Mouse (Mus musculus): ENCODE data around the gene Gja6. TPM values are rescaled to one million over a fixed set of nuclear protein-coding genes. Genes with fewer than 3 reads are reported as not detected.
A peak's percentile ranks its signal among the peaks of the same experiment; 100 is the strongest.

Gja6 gene
- polyA plus RNA-seq, 1 experiment from 2014 or later, result 0.14 TPM

DNA sequence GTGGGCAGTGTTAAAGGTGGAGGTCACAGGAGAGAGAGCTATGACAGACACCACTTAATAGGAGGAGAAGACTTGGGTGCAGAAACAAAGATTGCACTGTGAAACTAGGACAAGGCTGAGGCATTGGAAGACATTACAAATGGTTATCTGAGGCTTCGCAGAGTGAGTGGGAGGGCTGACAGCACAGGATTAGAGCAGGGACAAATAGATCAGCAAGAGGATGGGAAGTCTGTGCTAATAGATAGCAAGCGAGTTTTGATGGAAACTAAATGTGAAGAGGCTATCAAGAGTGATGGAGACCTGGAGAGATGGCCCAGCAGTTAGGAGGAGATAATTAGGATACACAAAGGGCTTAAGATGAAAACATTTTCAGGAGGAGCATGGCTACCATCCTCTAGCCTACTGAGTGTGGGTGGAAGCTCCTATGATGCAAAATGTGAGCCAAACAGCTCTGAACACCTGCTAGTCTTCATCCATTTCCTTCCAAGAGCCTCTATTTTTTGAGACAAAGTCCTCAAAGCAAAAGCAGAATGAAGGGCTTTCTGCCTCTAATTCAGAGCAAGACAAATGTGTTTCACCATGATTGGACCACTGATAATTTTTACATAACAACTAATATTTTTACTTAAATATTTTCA, 1.7 kb downstream of the Gja6 start:
- no peak overlapping the region for H3K27ac ChIP-seq (ENCODE audit: low read depth, low read length)
- no peak for DNase-seq (ENCODE audit: low spot score)
- H3K9ac ChIP-seq (ENCODE audit: low read length), result no peak overlapping the region
- H3K4me1 ChIP-seq (ENCODE audit: control insufficient read depth, insufficient read depth, low read length), result no peaks in the 10 kb centered on the region
- WGBS, result 72% methylated on average over 2 of the region's 2 CpGs
- H3K4me2 ChIP-seq (ENCODE audit: low read length), result no peak overlapping the region
- H3K9me3 ChIP-seq (replicated peaks; ENCODE audit: control insufficient read depth, low read length), result no peaks in the 10 kb centered on the region
- H3K27me3 ChIP-seq (replicated peaks; ENCODE audit: control insufficient read depth, insufficient read depth, low read length), result no peaks in the 10 kb centered on the region
- no peak for ATAC-seq
- no peaks in the 10 kb centered on the region for H3K36me3 ChIP-seq (ENCODE audit: control insufficient read depth, insufficient read depth, low read length)
- no peak overlapping the region for H3K4me3 ChIP-seq (ENCODE audit: low read depth, low read length)

DNA sequence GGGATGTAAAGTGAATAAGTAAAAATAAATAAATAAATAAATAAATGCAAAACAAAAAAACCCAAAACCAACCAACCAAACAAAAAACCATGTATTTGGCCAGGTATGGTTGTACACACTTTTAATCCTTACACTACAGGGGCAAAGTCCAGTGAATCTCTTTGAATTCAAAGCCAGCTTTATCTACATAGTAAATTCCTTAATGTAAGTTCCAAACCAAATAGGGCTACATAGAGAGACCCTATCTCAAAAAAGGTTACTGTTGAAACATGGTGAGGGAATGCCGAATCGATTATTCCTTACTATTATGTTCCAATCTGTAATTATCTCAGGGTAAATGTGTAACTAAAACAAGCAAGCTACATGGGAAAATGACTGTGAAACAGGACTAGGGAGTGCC, 5.7 kb downstream of the Gja6 start:
- Histone ChIP-seq H3K27ac (ENCODE audit: low read depth, low read length) (no peak overlapping the region), H3K9me3 (replicated peaks; ENCODE audit: control insufficient read depth, low read length) (no peaks in the 10 kb centered on the region), H3K27me3 (replicated peaks; ENCODE audit: control insufficient read depth, insufficient read depth, low read length) (no peaks in the 10 kb centered on the region), H3K4me2 (ENCODE audit: low read length) (no peak overlapping the region), H3K4me1 (ENCODE audit: control insufficient read depth, insufficient read depth, low read length) (no peaks in the 10 kb centered on the region), H3K9ac (ENCODE audit: low read length) (no peak overlapping the region), H3K4me3 (ENCODE audit: low read depth, low read length) (no peak overlapping the region), H3K36me3 (ENCODE audit: control insufficient read depth, insufficient read depth, low read length) (no peaks in the 10 kb centered on the region)
- ATAC-seq, result no peak
- 93% methylated on average over 2 of the region's 2 CpGs for WGBS
- DNase-seq (ENCODE audit: low spot score), result no peak

DNA sequence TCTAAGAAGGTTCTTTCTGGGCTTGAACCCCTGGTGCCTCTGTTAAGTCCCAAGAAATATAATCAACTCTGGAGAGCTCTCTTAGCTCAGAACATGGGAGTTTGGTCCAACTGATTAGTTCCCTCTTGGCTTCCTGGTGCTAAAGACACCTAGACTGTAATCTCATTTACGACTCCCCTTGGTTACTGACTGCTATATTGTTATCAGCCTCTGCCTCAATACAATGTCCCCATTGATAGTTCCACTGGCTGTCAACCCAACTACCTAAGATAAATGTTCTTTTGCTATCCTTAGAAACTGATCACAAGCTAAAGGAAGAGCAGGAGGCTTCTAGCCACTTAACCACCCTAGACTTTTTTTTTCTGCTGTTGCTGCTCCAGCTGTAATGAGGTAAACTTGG, 14.8 kb downstream of the Gja6 start:
- ATAC-seq (no peak), DNase-seq (ENCODE audit: low spot score) (no peak)
- Histone ChIP-seq H3K27me3 (replicated peaks; ENCODE audit: control insufficient read depth, insufficient read depth, low read length) (no peaks in the 10 kb centered on the region), H3K4me3 (ENCODE audit: low read depth, low read length) (no peak overlapping the region), H3K4me2 (ENCODE audit: low read length) (no peak overlapping the region), H3K36me3 (ENCODE audit: control insufficient read depth, insufficient read depth, low read length) (no peaks in the 10 kb centered on the region), H3K9ac (ENCODE audit: low read length) (no peak overlapping the region), H3K27ac (ENCODE audit: low read depth, low read length) (no peak overlapping the region), H3K9me3 (replicated peaks; ENCODE audit: control insufficient read depth, low read length) (no peaks in the 10 kb centered on the region), H3K4me1 (ENCODE audit: control insufficient read depth, insufficient read depth, low read length) (no peaks in the 10 kb centered on the region)
- 53% methylated on average over 1 of the region's 1 CpGs for WGBS

GRCm38 (mm10) chrX:160886301-160886700, 20.6 kb downstream of the Gja6 start:
- Histone ChIP-seq H3K4me1 (ENCODE audit: control insufficient read depth, insufficient read depth, low read length) (no peaks in the 10 kb centered on the region), H3K4me2 (ENCODE audit: low read length) (no peak overlapping the region), H3K9ac (ENCODE audit: low read length) (no peak overlapping the region), H3K9me3 (replicated peaks; ENCODE audit: control insufficient read depth, low read length) (no peaks in the 10 kb centered on the region), H3K4me3 (ENCODE audit: low read depth, low read length) (no peak overlapping the region), H3K27ac (ENCODE audit: low read depth, low read length) (no peak overlapping the region), H3K36me3 (ENCODE audit: control insufficient read depth, insufficient read depth, low read length) (no peaks in the 10 kb centered on the region), H3K27me3 (replicated peaks; ENCODE audit: control insufficient read depth, insufficient read depth, low read length) (no peaks in the 10 kb centered on the region)
- WGBS, result 51% methylated on average over 2 of the region's 2 CpGs
- peak; percentile 52 for DNase-seq (ENCODE audit: low spot score)
- no peak for ATAC-seq

DNA sequence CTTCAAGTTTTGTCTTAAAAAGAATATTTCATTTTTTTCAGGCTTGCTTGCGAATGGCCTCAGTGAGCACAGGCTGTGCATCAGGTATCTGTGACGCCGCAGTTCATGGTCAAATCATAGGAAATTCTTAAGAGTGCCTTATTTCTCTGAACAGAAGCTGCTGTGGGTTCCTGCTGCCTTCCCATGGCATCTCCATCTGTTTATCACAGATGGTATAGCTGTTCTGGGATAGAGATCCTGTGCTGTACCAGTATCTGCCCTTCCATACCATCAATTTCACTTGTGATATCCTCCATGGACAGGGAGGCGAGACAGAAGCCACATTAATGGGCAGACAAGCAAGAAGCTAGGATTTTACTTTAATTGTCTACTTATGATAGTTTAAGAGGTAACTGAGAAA, 40.3 kb downstream of the Gja6 start:
- H3K27me3 ChIP-seq (replicated peaks; ENCODE audit: control insufficient read depth, insufficient read depth, low read length), result peaks cover 10% of the 10 kb centered on the region; the same call in 1 of the 2 replicates
- H3K36me3 ChIP-seq (ENCODE audit: control insufficient read depth, insufficient read depth, low read length), result no peaks in the 10 kb centered on the region
- H3K4me2 ChIP-seq (ENCODE audit: low read length), result no peak overlapping the region
- no peak overlapping the region for H3K4me3 ChIP-seq (ENCODE audit: low read depth, low read length)
- no peak overlapping the region for H3K27ac ChIP-seq (ENCODE audit: low read depth, low read length)
- H3K9me3 ChIP-seq (replicated peaks; ENCODE audit: control insufficient read depth, low read length), result no peaks in the 10 kb centered on the region
- ATAC-seq (peak; percentile 46; the same call in 1 of the 2 replicates), DNase-seq (ENCODE audit: low spot score) (no peak)
- no peak overlapping the region for H3K9ac ChIP-seq (ENCODE audit: low read length)
- WGBS, result 79% methylated on average over 4 of the region's 4 CpGs
- H3K4me1 ChIP-seq (ENCODE audit: control insufficient read depth, insufficient read depth, low read length), result no peaks in the 10 kb centered on the region

- Histone ChIP-seq H3K9me3 (replicated peaks; ENCODE audit: control insufficient read depth, low read length) (no peaks in the 10 kb centered on the region), H3K27ac (ENCODE audit: low read depth, low read length) (no peak overlapping the region), H3K36me3 (ENCODE audit: control insufficient read depth, insufficient read depth, low read length) (no peaks in the 10 kb centered on the region), H3K27me3 (replicated peaks; ENCODE audit: control insufficient read depth, insufficient read depth, low read length) (peaks cover 10% of the 10 kb centered on the region; the same call in 1 of the 2 replicates), H3K4me2 (ENCODE audit: low read length) (no peak overlapping the region), H3K4me3 (ENCODE audit: low read depth, low read length) (no peak overlapping the region), H3K4me1 (ENCODE audit: control insufficient read depth, insufficient read depth, low read length) (no peaks in the 10 kb centered on the region), H3K9ac (ENCODE audit: low read length) (no peak overlapping the region)
- DNase-seq (ENCODE audit: low spot score) (no peak), ATAC-seq (no peak)
- 54% methylated on average over 4 of the region's 4 CpGs for WGBS
These were observed 41.8 kb downstream of the Gja6 start for GRCm38 (mm10) chrX:160865022-160865421.

DNA sequence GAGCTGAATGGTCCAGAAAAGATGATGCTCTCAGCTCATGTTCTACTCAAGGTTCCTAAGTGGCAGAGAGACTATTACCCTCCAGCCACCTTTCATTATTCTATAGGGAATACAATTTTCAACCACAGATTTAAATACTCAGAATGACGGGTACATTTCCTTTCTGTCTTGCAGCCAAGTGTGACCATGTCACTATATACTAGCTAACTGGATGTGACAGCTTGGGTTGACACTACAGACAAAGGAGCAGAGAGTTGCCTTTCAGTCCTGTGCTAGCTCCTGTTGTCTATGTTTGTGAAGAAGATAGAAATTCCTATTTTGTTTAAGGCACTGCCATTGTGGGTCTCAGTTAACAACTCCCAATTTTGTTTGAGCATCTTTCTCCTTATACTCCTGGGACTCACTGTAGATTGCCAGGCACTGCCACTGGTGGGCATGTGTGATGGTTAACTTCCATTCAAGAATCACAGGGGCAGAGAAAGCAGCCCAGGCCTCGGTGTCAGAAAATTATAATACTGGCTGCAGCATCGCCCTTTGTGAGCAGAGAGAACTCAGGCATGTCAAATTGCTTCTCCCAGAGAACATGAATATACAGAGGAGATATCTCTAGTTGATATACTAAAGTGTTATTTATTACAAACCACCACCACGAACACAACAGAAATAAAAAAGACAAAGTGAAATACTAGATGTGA, 43.0 kb downstream of the Gja6 start:
- WGBS, result 66% methylated on average over 4 of the region's 4 CpGs
- no peaks in the 10 kb centered on the region for H3K9me3 ChIP-seq (replicated peaks; ENCODE audit: control insufficient read depth, low read length)
- no peaks in the 10 kb centered on the region for H3K4me1 ChIP-seq (ENCODE audit: control insufficient read depth, insufficient read depth, low read length)
- H3K27me3 ChIP-seq (replicated peaks; ENCODE audit: control insufficient read depth, insufficient read depth, low read length), result peaks cover 10% of the 10 kb centered on the region; the same call in 1 of the 2 replicates
- no peak overlapping the region for H3K27ac ChIP-seq (ENCODE audit: low read depth, low read length)
- no peak overlapping the region for H3K4me3 ChIP-seq (ENCODE audit: low read depth, low read length)
- no peak for ATAC-seq
- no peak for DNase-seq (ENCODE audit: low spot score)
- H3K4me2 ChIP-seq (ENCODE audit: low read length), result no peak overlapping the region
- H3K9ac ChIP-seq (ENCODE audit: low read length), result no peak overlapping the region
- no peaks in the 10 kb centered on the region for H3K36me3 ChIP-seq (ENCODE audit: control insufficient read depth, insufficient read depth, low read length)

Other genes starting within 250 kb of the Gja6 start
- gene Ppef1, start 171.3 kb downstream of the Gja6 start, polyA plus RNA-seq (2014; fragmentation: Nextera tagmentation; extraction: Ambion mirVana), result 0.11 and 0.42 TPM in 2 replicates
- 0.06 TPM in 1 of 2 replicates, not detected in the other for gene Rs1, start 139.0 kb downstream of the Gja6 start, polyA plus RNA-seq (2014; fragmentation: Nextera tagmentation; extraction: Ambion mirVana)
- gene Cdkl5, start 87.7 kb upstream of the Gja6 start, polyA plus RNA-seq (2014; fragmentation: Nextera tagmentation; extraction: Ambion mirVana), result 5.5 and 8.9 TPM in 2 replicates
- 3.0 and 3.2 TPM in 2 replicates for gene Scml2, start 210.1 kb upstream of the Gja6 start, polyA plus RNA-seq (2014; fragmentation: Nextera tagmentation; extraction: Ambion mirVana)

Measured in forebrain, embryonic 14.5 days (tissue).